Mouse (Mus musculus) E14TG2a.4 (cell line): Measurements from ENCODE around the gene Farsa.
A peak's percentile ranks its signal among the peaks of the same experiment; 100 is the strongest.

Experiments
- CTCF ChIP-seq: conservative IDR thresholded peaks from 2 replicates; pipeline ENCODE4 v1.5.1; 2014; ENCODE audit warnings: low read length
- NANOG ChIP-seq: IDR thresholded peaks from 2 replicates; pipeline ENCODE4 v1.6.1; 2014; ENCODE audit warnings: borderline replicate concordance, low read length, mixed read lengths
- POU5F1 ChIP-seq: IDR thresholded peaks from 2 replicates; pipeline ENCODE4 v1.6.1; 2014; ENCODE audit warnings: low read length, borderline replicate concordance

DNA sequence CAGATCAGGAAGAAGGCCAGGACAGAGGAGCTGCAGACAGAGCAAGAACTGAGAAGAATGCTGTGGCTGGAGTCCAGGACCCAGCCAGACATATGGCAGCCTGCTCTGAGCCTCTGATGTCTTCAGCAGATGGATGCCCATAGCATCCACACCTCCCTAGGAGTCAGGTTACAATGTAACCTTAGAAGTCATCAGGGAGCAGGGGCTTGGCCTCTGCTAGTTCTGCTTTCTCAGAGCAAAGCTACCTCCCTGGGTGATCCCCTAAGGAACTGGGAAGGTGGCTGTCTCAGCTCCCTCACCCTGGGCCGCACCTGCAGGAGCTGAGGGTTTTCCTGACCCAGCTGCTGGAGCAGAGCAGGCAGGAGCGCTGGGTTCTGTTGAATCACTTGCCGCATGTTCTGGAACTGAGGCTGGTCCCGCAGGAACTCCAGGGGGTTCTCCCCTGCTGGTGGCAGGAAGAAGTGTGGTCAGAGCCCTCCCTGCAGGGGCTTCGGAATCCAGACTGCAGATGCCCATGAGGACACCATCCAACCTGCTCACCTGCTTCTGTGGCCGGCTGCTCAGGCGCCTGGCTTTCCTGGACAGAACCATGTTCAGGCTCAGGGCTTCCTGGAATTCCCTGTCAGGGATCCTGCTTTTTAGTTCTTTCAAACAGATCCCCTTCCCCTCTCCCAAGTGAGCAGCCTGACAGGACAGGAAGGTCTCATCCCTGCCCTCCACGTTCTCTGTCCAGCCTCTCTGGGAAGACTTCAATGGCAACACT, 19.5 kb upstream of the Farsa start:
- TF ChIP-seq CTCF (0 out of 2 replicates have a peak, but pooled peaks have one; percentile 5), NANOG (no peak), POU5F1 (no peak)
